Mouse (Mus musculus): ENCODE data around the gene 2210011C24Rik.

GRCm38 (mm10) chr8:84060245-84060644 is 48.3 kb upstream of the 2210011C24Rik start:
- TF ChIP-seq POLR2A (IDR thresholded peaks at IDR 0.05; ENCODE audit: insufficient read length, low read depth) (no peak), MYOD1 (IDR thresholded peaks at IDR 0.05; ENCODE audit: control insufficient read depth in 1 of 3, insufficient read length in 2 of 3, low read depth in 2 of 3) (no peak), MAX (IDR thresholded peaks at IDR 0.05; ENCODE audit: low read depth) (no peak), POLR2AphosphoS2 (IDR thresholded peaks at IDR 0.05; ENCODE audit: insufficient read length, low read depth) (no peak), USF1 (IDR thresholded peaks at IDR 0.05; ENCODE audit: low read depth) (no peak), E2F4 (IDR thresholded peaks at IDR 0.05; ENCODE audit: insufficient read depth) (no peak), TCF3 (IDR thresholded peaks at IDR 0.05; ENCODE audit: insufficient read length, low read depth) (no peak), SRF (IDR thresholded peaks at IDR 0.05; ENCODE audit: control insufficient read depth, insufficient read length, low read depth) (no peak)
